Mouse (Mus musculus) heart, postnatal 0 days (tissue): Measurements from ENCODE around the gene Zfp609.

Experiments used
- CTCF ChIP-seq: IDR thresholded peaks from 2 replicates; pipeline ENCODE4 v1.5.1; 2016; ENCODE audit warnings: antibody characterized with exemption, control low read depth, low read depth
- EP300 ChIP-seq: IDR thresholded peaks from 2 replicates; pipeline ENCODE4 v1.6.1; 2016; ENCODE audit warnings: antibody characterized with exemption, low read depth

DNA sequence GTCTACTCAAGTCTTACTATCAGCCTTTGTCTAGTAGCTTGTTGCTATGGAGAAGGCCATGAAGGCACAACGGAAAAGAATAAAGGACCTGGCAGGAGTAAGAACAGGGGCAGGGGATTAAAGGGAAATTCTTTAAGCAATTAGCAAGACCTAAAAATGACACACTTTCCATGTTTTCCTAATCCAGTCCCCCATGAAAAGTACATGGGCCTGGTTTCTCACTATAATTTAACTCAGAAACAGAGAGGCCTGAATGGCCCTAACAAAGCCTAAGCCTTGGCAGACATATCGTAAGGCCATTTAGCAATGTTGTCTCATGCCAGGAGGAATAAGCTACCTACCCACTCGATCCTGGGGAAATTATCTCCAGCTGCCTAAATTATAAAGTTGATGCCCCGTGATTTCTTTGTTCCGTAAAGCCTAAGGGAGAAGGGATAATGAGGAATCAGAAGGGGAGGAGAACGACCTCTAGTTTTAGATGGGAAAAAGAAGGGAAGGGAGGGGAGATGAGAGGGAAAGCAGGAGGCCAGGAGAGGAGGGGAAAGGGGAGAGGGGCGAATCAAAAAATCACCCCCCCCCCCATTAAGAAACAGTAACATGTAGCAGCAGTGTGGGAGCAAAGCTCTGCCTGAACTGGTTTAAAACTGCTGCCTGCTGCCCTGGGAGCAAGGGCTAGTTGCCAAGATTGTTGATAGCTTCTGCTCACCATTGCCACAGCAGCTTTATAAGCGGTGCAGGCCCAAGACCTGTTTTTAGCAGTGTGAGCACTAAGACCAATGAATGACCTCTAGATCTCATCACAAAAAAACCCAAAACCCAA lies 102.7 kb downstream of the Zfp609 start:
- TF ChIP-seq EP300 (no peak), CTCF (no peak)
